Comparison of ENCODE assay signal across 12 mouse cellular contexts in genomic region chr8:3202792-3203191, GRCm38 (mm10).
A peak's percentile ranks its signal among the peaks of the same experiment; 100 is the strongest.
DNase-seq lines count a peak whose midpoint lies in the region.
"Had no signal": no experiment of that assay in that cellular context is flagged by ENCODE, and none has a peak within 500 bp of the region (broad histone marks: within the 10 kb centered on the region; RNA-seq: fewer than 3 reads in every experiment).

No protein-coding gene starts in this region.

- peak; percentile 62 for DNase-seq in adrenal gland, adult 2 months
- DNase-seq in adrenal gland, adult 18-20 months (ENCODE audit: low spot score in 2 of 2), result no peak
- peak; percentile 68 for DNase-seq in adrenal gland, postnatal 14 days
- no peak for DNase-seq in adrenal gland, adult 8-10 months
- no peak for DNase-seq in cerebellum, postnatal 10 days
- DNase-seq: cerebellum, adult 11-12 months; cerebellum, adult 2 months; cerebellum, adult 9-10 months; cerebellum, postnatal 14 days; cerebellum, postnatal 36 days; embryo, embryonic 11 days; gastrocnemius, adult 2 months had no signal

Comparison
In these comparisons a context has a peak if more than half of its experiments do, and no peak if none do; other contexts are left out.
1. DNase-seq: peak in adrenal gland, adult 2 months (single experiment) and adrenal gland, postnatal 14 days (single experiment); none in adrenal gland, adult 18-20 months (0 of 2), adrenal gland, adult 8-10 months (single experiment) and cerebellum, postnatal 10 days (0 of 2).